In the genomic region with DNA sequence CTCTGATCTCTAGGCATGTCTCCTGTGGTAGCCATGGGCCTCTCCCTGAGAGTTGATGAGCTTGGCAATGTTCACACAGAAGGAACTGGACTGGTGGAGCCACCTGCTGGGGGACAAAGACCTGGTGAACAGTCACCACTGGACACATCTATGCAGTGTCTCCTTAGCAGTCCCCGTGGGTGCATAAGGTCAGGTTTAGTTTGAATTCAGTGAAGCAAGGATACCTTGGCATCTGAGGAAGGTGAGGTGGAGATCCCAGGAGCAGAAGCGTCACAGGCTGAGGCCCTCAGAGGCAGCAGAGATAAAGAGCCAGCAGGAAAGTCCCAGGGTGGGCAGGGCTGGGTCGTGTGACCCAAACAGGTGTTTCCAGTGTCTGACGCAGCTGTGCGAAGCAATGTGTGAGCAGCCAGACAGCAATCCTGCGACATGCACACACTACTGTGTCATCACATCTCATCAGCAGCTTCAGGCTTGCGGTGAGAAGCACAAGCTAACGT, we compare ENCODE assay signal across 9 mouse cellular contexts. TPM values are rescaled to one million over a fixed set of nuclear protein-coding genes. Genes with fewer than 3 reads are reported as not detected.
A peak's percentile ranks its signal among the peaks of the same experiment; 100 is the strongest.
DNase-seq lines count a peak whose midpoint lies in the region; ATAC-seq lines count a peak whose summit lies in the region.
"Had no signal": no experiment of that assay in that cellular context is flagged by ENCODE, and none has a peak within 500 bp of the region (broad histone marks: within the 10 kb centered on the region; RNA-seq: fewer than 3 reads in every experiment).

TSS of gene Dnase1l3 (minus strand) at position 303 of the 497 bp plus-strand sequence.

- no peaks in the 10 kb centered on the region for H3K9me3 ChIP-seq in limb, embryonic 11.5 days (ENCODE audit: control insufficient read depth, low read length)
- no peaks in the 10 kb centered on the region for H3K9me3 ChIP-seq in limb, embryonic 10.5 days (replicated peaks)
- no peaks in the 10 kb centered on the region for H3K9me3 ChIP-seq in kidney, embryonic 16.5 days (ENCODE audit: low read length)

- 0 out of 2 replicates have a peak, but pooled peaks cover 3% of the 10 kb centered on the region for H3K27me3 ChIP-seq in limb, embryonic 11.5 days (ENCODE audit: control insufficient read depth, insufficient read depth, low read length)
- peaks cover 25% of the 10 kb centered on the region for H3K27me3 ChIP-seq in limb, embryonic 10.5 days (ENCODE audit: low read depth, poor library complexity, severe bottlenecking)
- H3K27me3 ChIP-seq in kidney, embryonic 16.5 days (ENCODE audit: insufficient read depth, low read length): 0 out of 2 replicates have a peak, but pooled peaks cover 3% of the 10 kb centered on the region

- H3K4me2 ChIP-seq in limb, embryonic 11.5 days (ENCODE audit: low read depth, severe bottlenecking): no peak within 1 kb of the TSS
- H3K4me2 ChIP-seq in kidney, embryonic 16.5 days (replicated peaks; ENCODE audit: low read depth, low read length): no peak within 1 kb of the TSS

- ATAC-seq in limb, embryonic 11.5 days (ENCODE audit: insufficient number of reproducible peaks, low FRiP score, low TSS enrichment, low read depth): no peak
- peak; percentile 66 for ATAC-seq in kidney, embryonic 16.5 days (ENCODE audit: low FRiP score, low TSS enrichment)
- ATAC-seq in megakaryocyte, adult 5-6 weeks (ENCODE audit: poor library complexity, severe bottlenecking): peak; percentile 36

- H3K36me3 ChIP-seq in limb, embryonic 11.5 days (ENCODE audit: control insufficient read depth, insufficient read depth, low read length): no peaks in the 10 kb centered on the region
- H3K36me3 ChIP-seq in limb, embryonic 10.5 days: no peaks in the 10 kb centered on the region
- no peaks in the 10 kb centered on the region for H3K36me3 ChIP-seq in kidney, embryonic 16.5 days (ENCODE audit: insufficient read depth, low read length)

- H3K4me3 ChIP-seq in limb, embryonic 11.5 days (ENCODE audit: low read depth, low read length): no peak within 1 kb of the TSS
- H3K4me3 ChIP-seq in limb, embryonic 10.5 days: no peak within 1 kb of the TSS
- H3K4me3 ChIP-seq in kidney, embryonic 16.5 days (ENCODE audit: low read length): no peak within 1 kb of the TSS

- peak; percentile 42 for DNase-seq in limb, embryonic 11.5 days (ENCODE audit: low spot score)
- DNase-seq in limb, embryonic 10.5 days (ENCODE audit: low spot score): no peak
- peak; percentile 48 for DNase-seq in MN1 (ENCODE audit: low spot score)
- peak; percentile 45 for DNase-seq in brain, adult 2 months (ENCODE audit: low read depth, low spot score)
- DNase-seq in cerebellum, adult 8-10 months: no peak
- no peak for DNase-seq in right cerebral cortex, adult 18-20 months

- H3K9ac ChIP-seq in limb, embryonic 11.5 days (ENCODE audit: low read length): no peak within 1 kb of the TSS
- H3K9ac ChIP-seq in kidney, embryonic 16.5 days (replicated peaks; ENCODE audit: low read length): no peak within 1 kb of the TSS

- H3K4me1 ChIP-seq in limb, embryonic 11.5 days (ENCODE audit: control insufficient read depth, insufficient read depth, low read length): no peaks in the 10 kb centered on the region
- peaks cover 7% of the 10 kb centered on the region; the same call in 1 of the 2 replicates for H3K4me1 ChIP-seq in limb, embryonic 10.5 days
- peaks cover 11% of the 10 kb centered on the region; the same call in 1 of the 2 replicates for H3K4me1 ChIP-seq in kidney, embryonic 16.5 days (ENCODE audit: insufficient read depth, low read length)

- 68% methylated on average over 8 of the region's 8 CpGs for WGBS in limb, embryonic 11.5 days
- 69% methylated on average over 8 of the region's 8 CpGs for WGBS in limb, embryonic 10.5 days
- 64% methylated on average over 8 of the region's 8 CpGs for WGBS in kidney, embryonic 16.5 days

- H3K27ac ChIP-seq in limb, embryonic 11.5 days (replicated peaks; ENCODE audit: low read depth, low read length): no peak within 1 kb of the TSS
- no peak within 1 kb of the TSS for H3K27ac ChIP-seq in limb, embryonic 10.5 days
- no peak within 1 kb of the TSS for H3K27ac ChIP-seq in kidney, embryonic 16.5 days (ENCODE audit: low read length)

RNA-seq across cellular contexts. Expression of gene Dnase1l3, which starts in this region (rescaled TPM):
- 0.04 TPM in 1 of 2 replicates, not detected in the other for polyA plus RNA-seq in limb, embryonic 11.5 days (2014; fragmentation: Nextera tagmentation; extraction: Ambion mirVana)
- polyA plus RNA-seq in limb, embryonic 10.5 days (2016; fragmentation: Nextera tagmentation; extraction: Ambion mirVana): not detected in 2 replicates
- polyA plus RNA-seq in kidney, embryonic 16.5 days (2015; fragmentation: Nextera tagmentation; extraction: Ambion mirVana): 0.30 and 0.31 TPM in 2 replicates
- 0.02 and 0.07 TPM in 2 replicates for total RNA-seq in megakaryocyte, adult 5-6 weeks (2015)
- not detected in 2 replicates for total RNA-seq in megakaryocyte, adult 5-6 weeks (2017)
- total RNA-seq: left cerebral cortex, postnatal 14 days had no signal

Comparison
In these comparisons a context has a peak if more than half of its experiments do, and no peak if none do; other contexts are left out.
1. Peak in DNase-seq in limb, embryonic 11.5 days; RNA of the gene not detected or under 1 TPM.
2. Peak in ATAC-seq in kidney, embryonic 16.5 days; RNA of the gene not detected or under 1 TPM.
3. Peak in ATAC-seq in megakaryocyte, adult 5-6 weeks; RNA of the gene not detected or under 1 TPM.
4. DNase-seq: peak in MN1 (single experiment) and brain, adult 2 months (single experiment); none in limb, embryonic 10.5 days (single experiment), cerebellum, adult 8-10 months (single experiment) and right cerebral cortex, adult 18-20 months (single experiment).